Mouse (Mus musculus): ENCODE results near the gene Kdelr3. TPM values are rescaled to one million over a fixed set of nuclear protein-coding genes. Genes with fewer than 3 reads are reported as not detected.

The Kdelr3 gene
- polyA plus RNA-seq, 2 experiments: 143 to 158 TPM

- 91% methylated on average over 5 of the region's 5 CpGs for WGBS
- no peak for TF ChIP-seq POLR2A (IDR thresholded peaks at IDR 0.05; ENCODE audit: borderline replicate concordance, extremely low read depth, insufficient read depth, insufficient read length)
- no peak for DNase-seq (ENCODE audit: low spot score)
- Histone ChIP-seq H3K4me2 (replicated peaks; ENCODE audit: low read depth, low read length, severe bottlenecking) (no peak overlapping the region), H3K4me1 (ENCODE audit: control insufficient read depth, insufficient read depth, low read length) (no peaks in the 10 kb centered on the region), H3K9me3 (ENCODE audit: control insufficient read depth, low read length) (no peaks in the 10 kb centered on the region), H3K27ac (replicated peaks; ENCODE audit: low read depth, low read length) (no peak overlapping the region), H3K4me3 (replicated peaks; ENCODE audit: low read length) (no peak overlapping the region), H3K36me3 (ENCODE audit: control insufficient read depth, insufficient read depth, low read length) (peaks cover 81% of the 10 kb centered on the region), H3K27me3 (ENCODE audit: control insufficient read depth, insufficient read depth, low read length) (no peaks in the 10 kb centered on the region), H3K9ac (ENCODE audit: low read depth, low read length, severe bottlenecking) (no peak overlapping the region)
- no peak for ATAC-seq (ENCODE audit: low FRiP score, low read depth)
Measured at GRCm38 (mm10) chr15:79525564-79525963, 9.4 kb downstream of the Kdelr3 start.

GRCm38 (mm10) chr15:79525979-79526768 is 10.0 kb downstream of the Kdelr3 start:
- Histone ChIP-seq H3K27ac (replicated peaks; ENCODE audit: low read depth, low read length) (no peak overlapping the region), H3K27me3 (ENCODE audit: control insufficient read depth, insufficient read depth, low read length) (no peaks in the 10 kb centered on the region), H3K4me1 (ENCODE audit: control insufficient read depth, insufficient read depth, low read length) (no peaks in the 10 kb centered on the region), H3K4me3 (replicated peaks; ENCODE audit: low read length) (no peak overlapping the region), H3K36me3 (ENCODE audit: control insufficient read depth, insufficient read depth, low read length) (peaks cover 84% of the 10 kb centered on the region), H3K9me3 (ENCODE audit: control insufficient read depth, low read length) (no peaks in the 10 kb centered on the region), H3K9ac (ENCODE audit: low read depth, low read length, severe bottlenecking) (no peak overlapping the region), H3K4me2 (replicated peaks; ENCODE audit: low read depth, low read length, severe bottlenecking) (no peak overlapping the region)
- WGBS: 54% methylated on average over 9 of the region's 9 CpGs
- DNase-seq (ENCODE audit: low spot score): no peak
- no peak for TF ChIP-seq POLR2A (IDR thresholded peaks at IDR 0.05; ENCODE audit: borderline replicate concordance, extremely low read depth, insufficient read depth, insufficient read length)
- ATAC-seq (ENCODE audit: low FRiP score, low read depth): peak; percentile 8; the same call in 1 of the 2 replicates

- ATAC-seq (ENCODE audit: low FRiP score, low read depth): no peak
- no peak for TF ChIP-seq POLR2A (IDR thresholded peaks at IDR 0.05; ENCODE audit: borderline replicate concordance, extremely low read depth, insufficient read depth, insufficient read length)
- H3K27ac ChIP-seq (replicated peaks; ENCODE audit: low read depth, low read length): no peak overlapping the region
- H3K4me2 ChIP-seq (replicated peaks; ENCODE audit: low read depth, low read length, severe bottlenecking): no peak overlapping the region
- H3K27me3 ChIP-seq (ENCODE audit: control insufficient read depth, insufficient read depth, low read length): no peaks in the 10 kb centered on the region
- no peaks in the 10 kb centered on the region for H3K9me3 ChIP-seq (ENCODE audit: control insufficient read depth, low read length)
- H3K36me3 ChIP-seq (ENCODE audit: control insufficient read depth, insufficient read depth, low read length): peaks cover 94% of the 10 kb centered on the region
- no peak overlapping the region for H3K9ac ChIP-seq (ENCODE audit: low read depth, low read length, severe bottlenecking)
- H3K4me3 ChIP-seq (replicated peaks; ENCODE audit: low read length): no peak overlapping the region
- 78% methylated on average over 4 of the region's 4 CpGs for WGBS
- DNase-seq (ENCODE audit: low spot score): no peak
- no peaks in the 10 kb centered on the region for H3K4me1 ChIP-seq (ENCODE audit: control insufficient read depth, insufficient read depth, low read length)
Measured at GRCm38 (mm10) chr15:79527192-79527591, 11.0 kb downstream of the Kdelr3 start.

GRCm38 (mm10) chr15:79527991-79528639 is 11.9 kb downstream of the Kdelr3 start:
- TF ChIP-seq POLR2A (IDR thresholded peaks at IDR 0.05; ENCODE audit: borderline replicate concordance, extremely low read depth, insufficient read depth, insufficient read length): no peak
- H3K27ac ChIP-seq (replicated peaks; ENCODE audit: low read depth, low read length): no peak overlapping the region
- no peak overlapping the region for H3K4me2 ChIP-seq (replicated peaks; ENCODE audit: low read depth, low read length, severe bottlenecking)
- peaks cover 95% of the 10 kb centered on the region for H3K36me3 ChIP-seq (ENCODE audit: control insufficient read depth, insufficient read depth, low read length)
- no peaks in the 10 kb centered on the region for H3K27me3 ChIP-seq (ENCODE audit: control insufficient read depth, insufficient read depth, low read length)
- peak; percentile 24 for DNase-seq (ENCODE audit: low spot score)
- no peaks in the 10 kb centered on the region for H3K9me3 ChIP-seq (ENCODE audit: control insufficient read depth, low read length)
- H3K4me3 ChIP-seq (replicated peaks; ENCODE audit: low read length): no peak overlapping the region
- no peak for ATAC-seq (ENCODE audit: low FRiP score, low read depth)
- no peaks in the 10 kb centered on the region for H3K4me1 ChIP-seq (ENCODE audit: control insufficient read depth, insufficient read depth, low read length)
- 55% methylated on average over 5 of the region's 5 CpGs for WGBS
- H3K9ac ChIP-seq (ENCODE audit: low read depth, low read length, severe bottlenecking): no peak overlapping the region

GRCm38 (mm10) chr15:79529935-79530334 is 13.7 kb downstream of the Kdelr3 start:
- no peak for ATAC-seq (ENCODE audit: low FRiP score, low read depth)
- Histone ChIP-seq H3K27me3 (ENCODE audit: control insufficient read depth, insufficient read depth, low read length) (no peaks in the 10 kb centered on the region), H3K36me3 (ENCODE audit: control insufficient read depth, insufficient read depth, low read length) (peaks cover 96% of the 10 kb centered on the region), H3K4me1 (ENCODE audit: control insufficient read depth, insufficient read depth, low read length) (no peaks in the 10 kb centered on the region), H3K27ac (replicated peaks; ENCODE audit: low read depth, low read length) (no peak overlapping the region), H3K9ac (ENCODE audit: low read depth, low read length, severe bottlenecking) (no peak overlapping the region), H3K9me3 (ENCODE audit: control insufficient read depth, low read length) (no peaks in the 10 kb centered on the region), H3K4me3 (replicated peaks; ENCODE audit: low read length) (no peak overlapping the region), H3K4me2 (replicated peaks; ENCODE audit: low read depth, low read length, severe bottlenecking) (no peak overlapping the region)
- no peak for TF ChIP-seq POLR2A (IDR thresholded peaks at IDR 0.05; ENCODE audit: borderline replicate concordance, extremely low read depth, insufficient read depth, insufficient read length)
- DNase-seq (ENCODE audit: low spot score): no peak
- WGBS: 32% methylated on average over 3 of the region's 7 CpGs
